Mouse (Mus musculus) embryonic facial prominence, embryonic 11.5 days (tissue): ENCODE measurements around the gene Ubtf. TPM values are rescaled to one million over a fixed set of nuclear protein-coding genes. Genes with fewer than 3 reads are reported as not detected.
"Not testable (repeated sequence)": the region's sequence is repeated elsewhere in the genome, so short reads cannot be mapped to it uniquely, and the experiment has no call there.

Experiments
- ATAC-seq: fragments of 200-750 bp; cut with Nextera tagmentation; replicated peaks from 2 replicates; pipeline ENCODE4 v1.8.0; 2017; ENCODE audit warnings: low read depth; ENCODE audit not compliant: insufficient number of reproducible peaks, low FRiP score, low TSS enrichment
- DNase-seq: peaks from one replicate; pipeline ENCODE4 v3.0.0-alpha.2; 2015; ENCODE audit warnings: low spot score
- H3K27ac ChIP-seq: fragments of 300-500 bp; sonication (generic); replicated peaks from 2 replicates; pipeline ENCODE4 v1.5.1; 2014; ENCODE audit warnings: mild to moderate bottlenecking, low read depth, low read length, control low read depth
- H3K27me3 ChIP-seq: fragments of 300-500 bp; sonication (generic); 2 replicates; pipeline ENCODE4 v1.6.1; 2014; ENCODE audit warnings: mild to moderate bottlenecking, low read length, moderate library complexity, mixed read lengths; ENCODE audit not compliant: control insufficient read depth, insufficient read depth
- H3K36me3 ChIP-seq: fragments of 300-500 bp; sonication (generic); replicated peaks from 2 replicates; pipeline ENCODE4 v1.6.1; 2014; ENCODE audit warnings: low read depth, mild to moderate bottlenecking, low read length, moderate library complexity, mixed read lengths; ENCODE audit not compliant: control insufficient read depth, insufficient read depth
- H3K4me1 ChIP-seq: fragments of 300-500 bp; sonication (generic); 2 replicates; pipeline ENCODE4 v1.6.1; 2014; ENCODE audit warnings: low read length, mixed read lengths; ENCODE audit not compliant: control insufficient read depth, insufficient read depth
- H3K4me2 ChIP-seq: fragments of 300-500 bp; sonication (generic); 2 replicates; pipeline ENCODE4 v1.6.1; 2014; ENCODE audit warnings: low read depth, mild to moderate bottlenecking, control low read depth, low read length, moderate library complexity
- H3K4me3 ChIP-seq: fragments of 300-500 bp; sonication (generic); 2 replicates; pipeline ENCODE4 v1.5.1; 2014; ENCODE audit warnings: low read depth, low read length, control low read depth
- H3K9ac ChIP-seq: fragments of 300-500 bp; sonication (generic); replicated peaks from 2 replicates; pipeline ENCODE4 v1.6.1; 2014; ENCODE audit warnings: mild to moderate bottlenecking, control low read depth, low read length
- H3K9me3 ChIP-seq: fragments of 300-500 bp; sonication (generic); replicated peaks from 2 replicates; pipeline ENCODE4 v1.6.1; 2016; ENCODE audit warnings: mild to moderate bottlenecking, low read length, inconsistent platforms, mixed read lengths; ENCODE audit not compliant: control insufficient read depth
- WGBS: fragments of 180-500 bp; shearing (Covaris S2); extraction: QIAGEN DNeasy Blood & Tissue Kit; methylation state at CpG from one replicate; pipeline ENCODE4 v1.1.7; 2014; 5-methylcytosine and 5-hydroxymethylcytosine counted together
- polyA plus RNA-seq: library from polyadenylated mRNA; unstranded; fragments of >200 nt; fragmentation: Nextera tagmentation; extraction: Ambion mirVana; gene quantifications from 2 replicates; pipeline ENCODE4 v1.2.1, GENCODE M21; 2014

Gene Ubtf
- polyA plus RNA-seq, result 81.0 and 84.5 TPM in 2 replicates

- Histone ChIP-seq H3K36me3 (no peaks in the 10 kb centered on the region), H3K4me3 (peak within 1 kb of the TSS; percentile 100), H3K4me1 (peaks cover 4% of the 10 kb centered on the region; the same call in 1 of the 2 replicates), H3K9ac (peak within 1 kb of the TSS; percentile 100), H3K27ac (peak within 1 kb of the TSS; percentile 99), H3K9me3 (no peaks in the 10 kb centered on the region), H3K27me3 (no peaks in the 10 kb centered on the region), H3K4me2 (peak within 1 kb of the TSS; percentile 90)
- WGBS, result 0% methylated on average over 25 of the region's 25 CpGs
- DNase-seq (peak; percentile 76), ATAC-seq (no peak)
Observed at GRCm38 (mm10) chr11:102319410-102319792, at the start of gene Ubtf. TSS of gene Ubtf (minus strand) at chr11:102319742.

GRCm38 (mm10) chr11:102369263-102369662, 49.7 kb upstream of the Ubtf start:
- Histone ChIP-seq H3K4me2 (no peak overlapping the region), H3K36me3 (no peaks in the 10 kb centered on the region), H3K9me3 (no peaks in the 10 kb centered on the region), H3K4me1 (no peaks in the 10 kb centered on the region), H3K27ac (no peak overlapping the region), H3K27me3 (no peaks in the 10 kb centered on the region), H3K4me3 (no peak overlapping the region), H3K9ac (no peak overlapping the region)
- no peak for DNase-seq
- WGBS, result 71% methylated on average over 4 of the region's 4 CpGs
- ATAC-seq, result no peak

GRCm38 (mm10) chr11:102368347-102368746, 48.8 kb upstream of the Ubtf start:
- H3K27me3 ChIP-seq, result no peaks in the 10 kb centered on the region
- H3K4me3 ChIP-seq, result no peak overlapping the region
- H3K9ac ChIP-seq, result no peak overlapping the region
- H3K27ac ChIP-seq, result no peak overlapping the region
- ATAC-seq, result no peak
- H3K36me3 ChIP-seq, result no peaks in the 10 kb centered on the region
- WGBS, result 87% methylated on average over 5 of the region's 5 CpGs
- DNase-seq, result no peak
- no peak overlapping the region for H3K4me2 ChIP-seq
- no peaks in the 10 kb centered on the region for H3K9me3 ChIP-seq
- H3K4me1 ChIP-seq, result no peaks in the 10 kb centered on the region

DNA sequence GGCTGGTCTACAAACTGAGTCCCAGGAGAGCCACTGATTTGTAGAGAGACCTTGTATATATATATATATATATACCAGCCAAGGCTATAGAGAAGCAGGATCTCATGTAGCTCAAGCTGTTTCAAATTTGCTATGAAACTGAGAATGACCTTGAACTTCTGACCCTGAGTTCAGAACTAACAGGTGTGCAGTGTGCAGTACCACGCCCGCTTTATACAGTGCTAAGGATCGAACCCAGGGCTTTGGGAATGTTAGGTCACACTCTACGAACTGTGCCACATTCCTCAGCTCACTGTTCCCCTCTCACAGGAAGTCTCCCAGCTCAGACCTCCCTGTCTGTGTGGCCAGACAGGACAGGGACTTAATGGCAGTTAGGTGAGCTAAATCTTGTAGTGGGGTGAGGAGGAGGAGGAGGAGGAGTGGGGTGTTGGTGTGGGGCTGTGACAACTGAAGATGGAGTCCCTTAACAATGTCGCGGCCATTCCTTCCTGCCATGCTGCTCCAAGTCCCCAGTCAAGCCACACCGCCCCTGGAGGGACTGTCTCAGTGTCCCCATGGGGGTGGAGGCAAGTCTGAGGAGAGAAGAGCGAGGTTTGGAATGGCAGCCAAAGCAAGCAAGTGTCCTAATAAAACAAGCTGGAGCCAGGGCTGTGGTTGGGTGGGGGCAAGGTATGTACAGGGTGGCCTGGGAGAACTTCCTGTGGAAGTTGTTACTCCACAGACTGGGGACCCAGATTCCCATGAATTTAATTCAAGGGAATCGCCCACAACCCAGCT, 48.1 kb upstream of the Ubtf start:
- WGBS, result 71% methylated on average over 9 of the region's 9 CpGs
- no peak for ATAC-seq
- H3K9me3 ChIP-seq, result no peaks in the 10 kb centered on the region
- no peaks in the 10 kb centered on the region for H3K4me1 ChIP-seq
- no peak overlapping the region for H3K4me3 ChIP-seq
- no peak overlapping the region for H3K9ac ChIP-seq
- DNase-seq, result no peak
- no peak overlapping the region for H3K27ac ChIP-seq
- H3K36me3 ChIP-seq, result no peaks in the 10 kb centered on the region
- H3K4me2 ChIP-seq, result no peak overlapping the region
- H3K27me3 ChIP-seq, result no peaks in the 10 kb centered on the region

DNA sequence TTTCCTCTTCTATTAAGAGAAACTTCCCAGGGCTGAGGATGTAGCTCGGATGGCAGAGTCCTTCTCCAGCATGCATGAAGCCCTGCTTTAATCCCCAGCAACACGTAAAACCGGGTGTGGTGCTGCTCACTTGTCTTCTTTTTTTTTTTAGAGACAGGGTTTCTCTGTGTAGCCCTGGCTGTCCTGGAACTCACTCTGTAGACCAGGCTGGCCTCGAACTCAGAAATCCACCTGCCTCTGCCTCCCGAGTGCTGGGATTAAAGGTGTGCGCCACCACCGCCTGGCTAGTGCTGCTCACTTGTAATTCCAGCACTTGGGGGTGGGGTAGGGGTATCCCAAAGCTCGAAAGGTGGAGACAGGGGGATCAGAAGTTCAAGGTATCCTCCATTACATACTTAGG, 46.6 kb upstream of the Ubtf start, which contains the start of gene Slc4a1:
Gene Slc4a1 (minus strand): TSS at position 101 of the 400 bp plus-strand sequence.
- H3K4me3 ChIP-seq, H3K9ac ChIP-seq, H3K36me3 ChIP-seq, H3K9me3 ChIP-seq, H3K27me3 ChIP-seq, DNase-seq, H3K27ac ChIP-seq, H3K4me1 ChIP-seq, ATAC-seq, H3K4me2 ChIP-seq: not testable (repeated sequence)
- 73% methylated on average over 8 of the region's 8 CpGs for WGBS

DNA sequence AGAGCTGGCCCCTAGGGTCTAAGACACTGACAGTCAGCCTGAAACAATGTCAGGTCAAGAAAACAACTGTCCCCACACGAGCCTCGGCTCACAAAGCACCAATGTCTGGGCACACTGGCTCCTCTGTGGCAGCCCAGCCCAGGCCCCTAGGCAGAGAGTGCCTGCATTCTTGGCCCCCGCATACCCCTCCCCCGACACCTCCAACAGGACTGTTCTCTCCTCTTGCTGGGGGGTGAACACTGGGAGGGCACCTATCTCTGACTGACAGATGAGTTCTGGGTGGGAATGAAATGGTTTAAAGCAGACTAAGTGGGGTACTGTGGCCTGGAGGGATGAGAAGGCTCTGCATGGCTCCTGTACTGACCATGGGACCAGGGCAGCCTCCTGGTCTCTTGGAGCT, 46.2 kb upstream of the Ubtf start:
- Histone ChIP-seq H3K36me3 (no peaks in the 10 kb centered on the region), H3K4me2 (no peak overlapping the region), H3K4me3 (no peak overlapping the region), H3K27me3 (no peaks in the 10 kb centered on the region), H3K9ac (no peak overlapping the region), H3K4me1 (no peaks in the 10 kb centered on the region), H3K9me3 (no peaks in the 10 kb centered on the region), H3K27ac (no peak overlapping the region)
- WGBS, result 23% methylated on average over 4 of the region's 4 CpGs
- ATAC-seq (no peak), DNase-seq (no peak)

GRCm38 (mm10) chr11:102364570-102365371, 45.2 kb upstream of the Ubtf start:
- Histone ChIP-seq H3K4me2 (no peak overlapping the region), H3K36me3 (no peaks in the 10 kb centered on the region), H3K4me1 (no peaks in the 10 kb centered on the region), H3K27me3 (no peaks in the 10 kb centered on the region), H3K27ac (no peak overlapping the region), H3K9ac (no peak overlapping the region), H3K9me3 (no peaks in the 10 kb centered on the region), H3K4me3 (no peak overlapping the region)
- DNase-seq (no peak), ATAC-seq (0 out of 2 replicates have a peak, but pooled peaks have one; percentile 44)
- WGBS, result 70% methylated on average over 14 of the region's 14 CpGs

GRCm38 (mm10) chr11:102363623-102364022, 44.1 kb upstream of the Ubtf start:
- Histone ChIP-seq H3K4me1 (no peaks in the 10 kb centered on the region), H3K9ac (no peak overlapping the region), H3K36me3 (no peaks in the 10 kb centered on the region), H3K27me3 (no peaks in the 10 kb centered on the region), H3K27ac (no peak overlapping the region), H3K4me2 (no peak overlapping the region), H3K9me3 (no peaks in the 10 kb centered on the region), H3K4me3 (no peak overlapping the region)
- 43% methylated on average over 2 of the region's 2 CpGs for WGBS
- ATAC-seq (no peak), DNase-seq (no peak)
